Mouse (Mus musculus) forebrain, postnatal 0 days (tissue): ENCODE data around the gene Prpf4. TPM values are rescaled to one million over a fixed set of nuclear protein-coding genes. Genes with fewer than 3 reads are reported as not detected.
A peak's percentile ranks its signal among the peaks of the same experiment; 100 is the strongest.

ENCODE experiments used
- ATAC-seq: fragments of 200-750 bp; cut with Nextera tagmentation; 2 replicates; pipeline ENCODE4 v1.8.0; 2017; ENCODE audit warnings: mild to moderate bottlenecking, moderate library complexity
- DNase-seq: peaks from one replicate; pipeline ENCODE4 v3.0.0-alpha.2; 2015
- H3K27ac ChIP-seq: fragments of 300-500 bp; sonication (generic); 2 replicates; pipeline ENCODE4 v1.5.1; 2014; ENCODE audit warnings: low read depth, mild to moderate bottlenecking, antibody characterized with exemption, low read length, moderate library complexity, mixed read lengths
- H3K27me3 ChIP-seq: fragments of 300-500 bp; sonication (generic); 2 replicates; pipeline ENCODE4 v1.6.1; 2014; ENCODE audit warnings: mild to moderate bottlenecking, low read length, mixed read lengths; ENCODE audit not compliant: insufficient read depth
- H3K36me3 ChIP-seq: fragments of 300-500 bp; sonication (generic); 2 replicates; pipeline ENCODE4 v1.6.1; 2014; ENCODE audit warnings: mild to moderate bottlenecking, moderate library complexity; ENCODE audit not compliant: insufficient read depth
- H3K4me1 ChIP-seq: fragments of 300-500 bp; sonication (generic); 2 replicates; pipeline ENCODE4 v1.6.1; 2014; ENCODE audit warnings: antibody characterized with exemption; ENCODE audit not compliant: insufficient read depth
- H3K4me2 ChIP-seq: fragments of 300-500 bp; sonication (generic); 2 replicates; pipeline ENCODE4 v1.6.1; 2014; ENCODE audit warnings: low read depth, mild to moderate bottlenecking, moderate library complexity
- H3K4me3 ChIP-seq: fragments of 300-500 bp; sonication (generic); 2 replicates; pipeline ENCODE4 v1.5.1; 2014; ENCODE audit warnings: low read depth, low read length, mixed read lengths
- H3K9ac ChIP-seq: fragments of 300-500 bp; sonication (generic); 2 replicates; pipeline ENCODE4 v1.6.1; 2014; ENCODE audit warnings: mild to moderate bottlenecking
- H3K9me3 ChIP-seq: fragments of 300-500 bp; sonication (generic); 2 replicates; pipeline ENCODE4 v1.6.1; 2016; ENCODE audit warnings: low read length
- CTCF ChIP-seq: sonication (generic); IDR thresholded peaks from 2 replicates; pipeline ENCODE4 v1.5.1; 2016; ENCODE audit warnings: antibody characterized with exemption, control low read depth, low read depth
- WGBS: fragments of 180-500 bp; shearing (Covaris S2); extraction: QIAGEN DNeasy Blood & Tissue Kit; methylation state at CpG from one replicate; pipeline ENCODE4 v1.1.7; 2014; 5-methylcytosine and 5-hydroxymethylcytosine counted together
- polyA plus RNA-seq: library from polyadenylated mRNA; unstranded; fragments of >200 nt; fragmentation: Nextera tagmentation; extraction: Ambion mirVana; gene quantifications from 2 replicates; pipeline ENCODE4 v1.2.1, GENCODE M21; 2015
- total RNA-seq: library from RNA; depleted of rRNA; stranded (reverse); fragments of >200 nt; gene quantifications from 2 replicates; pipeline ENCODE4 v1.2.3, GENCODE M21; 2014

Gene Prpf4
- total and polyA plus RNA-seq, 2 experiments from 2014 or later, result 13.3 to 20.2 TPM

GRCm38 (mm10) chr4:62389592-62390512 lies 18.7 kb upstream of the Prpf4 start:
- no peaks in the 10 kb centered on the region for H3K4me1 ChIP-seq
- no peak overlapping the region for H3K4me2 ChIP-seq
- ATAC-seq, result no peak
- H3K9me3 ChIP-seq, result no peaks in the 10 kb centered on the region
- H3K9ac ChIP-seq, result no peak overlapping the region
- WGBS, result 88% methylated on average over 5 of the region's 5 CpGs
- TF ChIP-seq CTCF, result no peak
- no peak overlapping the region for H3K4me3 ChIP-seq
- DNase-seq, result no peak
- H3K27ac ChIP-seq, result no peak overlapping the region
- H3K27me3 ChIP-seq, result no peaks in the 10 kb centered on the region
- H3K36me3 ChIP-seq, result peaks cover 52% of the 10 kb centered on the region

- Histone ChIP-seq H3K36me3 (peaks cover 57% of the 10 kb centered on the region), H3K9ac (no peak overlapping the region), H3K4me3 (no peak overlapping the region), H3K27me3 (no peaks in the 10 kb centered on the region), H3K4me2 (no peak overlapping the region), H3K9me3 (no peaks in the 10 kb centered on the region), H3K27ac (no peak overlapping the region), H3K4me1 (no peaks in the 10 kb centered on the region)
- DNase-seq (no peak), ATAC-seq (peak; percentile 32; the same call in 1 of the 2 replicates)
- TF ChIP-seq CTCF, result no peak
- 89% methylated on average over 7 of the region's 7 CpGs for WGBS
These were observed 16.7 kb upstream of the Prpf4 start for GRCm38 (mm10) chr4:62391892-62392291.

DNA sequence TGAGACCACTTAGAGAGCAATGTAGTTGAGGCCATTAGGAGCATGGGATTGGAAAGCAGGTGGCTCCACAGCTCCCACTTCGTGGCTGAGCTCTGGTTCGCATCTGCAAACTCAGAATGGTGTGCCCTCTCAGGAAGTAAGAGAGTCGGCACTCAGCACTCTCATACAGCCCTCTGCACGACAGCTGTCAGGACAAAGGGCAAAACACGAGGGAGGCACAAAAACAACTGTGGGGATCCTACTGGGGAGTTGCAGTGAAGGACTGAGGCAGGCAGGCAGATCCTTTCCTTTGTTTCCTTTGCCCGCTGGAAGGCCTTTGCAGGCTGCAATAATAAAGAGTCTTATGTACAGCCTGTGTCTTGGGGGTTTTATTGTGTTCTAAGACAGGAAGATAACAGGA lies 15.1 kb upstream of the Prpf4 start:
- H3K27me3 ChIP-seq, result no peaks in the 10 kb centered on the region
- peaks cover 64% of the 10 kb centered on the region for H3K36me3 ChIP-seq
- H3K9ac ChIP-seq, result no peak overlapping the region
- no peak overlapping the region for H3K27ac ChIP-seq
- no peak overlapping the region for H3K4me3 ChIP-seq
- no peaks in the 10 kb centered on the region for H3K9me3 ChIP-seq
- DNase-seq (no peak), ATAC-seq (no peak)
- TF ChIP-seq CTCF, result no peak
- 32% methylated on average over 6 of the region's 6 CpGs for WGBS
- no peak overlapping the region for H3K4me2 ChIP-seq
- H3K4me1 ChIP-seq, result no peaks in the 10 kb centered on the region

GRCm38 (mm10) chr4:62395806-62396205 lies 12.8 kb upstream of the Prpf4 start:
- Histone ChIP-seq H3K4me3 (no peak overlapping the region), H3K27me3 (no peaks in the 10 kb centered on the region), H3K9ac (no peak overlapping the region), H3K9me3 (no peaks in the 10 kb centered on the region), H3K27ac (no peak overlapping the region), H3K36me3 (peaks cover 63% of the 10 kb centered on the region), H3K4me1 (no peaks in the 10 kb centered on the region), H3K4me2 (no peak overlapping the region)
- WGBS, result 97% methylated on average over 1 of the region's 1 CpGs
- DNase-seq (no peak), ATAC-seq (no peak)
- TF ChIP-seq CTCF, result no peak

DNA sequence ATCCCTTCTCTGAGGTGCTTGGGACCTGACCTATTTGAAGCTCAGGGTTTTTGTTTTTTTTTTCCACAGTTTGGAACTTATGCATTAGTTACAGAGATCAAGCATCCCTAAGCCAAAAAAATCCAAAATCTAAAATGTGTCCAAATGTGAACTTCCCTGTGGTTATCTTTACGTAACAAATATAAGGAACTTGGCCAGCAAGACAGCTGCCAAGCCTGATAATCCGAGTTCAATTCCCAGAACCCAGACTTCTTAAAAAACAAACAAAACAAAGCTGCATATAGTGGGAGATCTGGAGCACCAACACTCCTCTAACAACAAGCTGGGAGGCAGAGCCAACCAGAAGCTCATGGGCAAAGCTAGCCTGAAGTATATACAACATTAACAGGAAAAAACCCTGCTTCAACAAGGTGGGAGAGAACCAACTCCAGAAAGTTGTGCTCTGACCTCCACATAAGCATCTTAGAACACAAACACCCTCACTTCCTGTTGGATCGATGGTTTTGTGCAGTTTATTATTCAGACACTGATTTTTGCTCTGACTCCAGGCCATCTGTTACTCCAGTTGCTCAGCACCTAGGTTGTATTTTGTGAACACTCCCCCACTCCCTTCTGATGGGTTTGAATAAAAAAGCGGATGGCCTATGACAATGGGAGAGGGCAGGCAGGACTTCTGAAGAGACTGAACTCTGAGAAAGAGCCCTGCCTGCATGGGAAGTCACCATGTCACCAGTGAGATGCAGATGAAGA lies 10.8 kb upstream of the Prpf4 start:
- no peak overlapping the region for H3K4me2 ChIP-seq
- ATAC-seq, result no peak
- no peak overlapping the region for H3K9ac ChIP-seq
- no peak overlapping the region for H3K27ac ChIP-seq
- DNase-seq, result no peak
- peaks cover 65% of the 10 kb centered on the region for H3K36me3 ChIP-seq
- 76% methylated on average over 4 of the region's 4 CpGs for WGBS
- no peak overlapping the region for H3K4me3 ChIP-seq
- H3K9me3 ChIP-seq, result no peaks in the 10 kb centered on the region
- H3K27me3 ChIP-seq, result no peaks in the 10 kb centered on the region
- no peak for TF ChIP-seq CTCF
- no peaks in the 10 kb centered on the region for H3K4me1 ChIP-seq

GRCm38 (mm10) chr4:62398956-62399355 lies 9.6 kb upstream of the Prpf4 start:
- H3K27me3 ChIP-seq, result no peaks in the 10 kb centered on the region
- no peak overlapping the region for H3K4me2 ChIP-seq
- no peak overlapping the region for H3K9ac ChIP-seq
- WGBS, result 90% methylated on average over 3 of the region's 3 CpGs
- H3K4me1 ChIP-seq, result no peaks in the 10 kb centered on the region
- H3K27ac ChIP-seq, result no peak overlapping the region
- peaks cover 59% of the 10 kb centered on the region for H3K36me3 ChIP-seq
- no peak for TF ChIP-seq CTCF
- ATAC-seq, result no peak
- H3K9me3 ChIP-seq, result no peaks in the 10 kb centered on the region
- H3K4me3 ChIP-seq, result no peak overlapping the region
- no peak for DNase-seq

DNA sequence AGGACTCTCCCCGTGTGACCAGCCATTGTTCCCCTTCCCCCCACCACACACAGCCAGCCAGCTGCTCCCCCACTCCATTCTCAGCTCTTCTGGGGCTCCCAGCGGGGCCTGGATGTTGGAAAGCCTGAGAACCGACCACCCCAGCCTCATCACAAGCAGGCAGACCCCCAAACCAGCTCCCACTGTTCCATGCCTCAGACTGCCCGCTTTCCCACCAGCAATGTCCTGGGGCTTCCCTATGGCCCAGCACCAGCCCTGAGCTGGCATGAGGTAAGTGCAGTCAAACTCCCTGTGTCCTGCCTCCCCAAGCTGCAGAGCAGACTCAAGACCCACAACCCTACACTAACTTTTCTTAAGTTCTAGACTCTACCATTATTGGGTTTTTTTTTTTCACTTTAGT lies 2.5 kb upstream of the Prpf4 start:
- peaks cover 8% of the 10 kb centered on the region; the same call in 1 of the 2 replicates for H3K4me1 ChIP-seq
- H3K27me3 ChIP-seq, result no peaks in the 10 kb centered on the region
- TF ChIP-seq CTCF, result no peak
- H3K4me2 ChIP-seq, result no peak overlapping the region
- WGBS, result 85% methylated on average over 4 of the region's 4 CpGs
- no peak for DNase-seq
- H3K36me3 ChIP-seq, result peaks cover 15% of the 10 kb centered on the region
- no peak overlapping the region for H3K27ac ChIP-seq
- H3K9ac ChIP-seq, result no peak overlapping the region
- ATAC-seq, result no peak
- no peaks in the 10 kb centered on the region for H3K9me3 ChIP-seq
- H3K4me3 ChIP-seq, result no peak overlapping the region
